Mouse (Mus musculus): ENCODE results near the gene Dph5.

GRCm38 (mm10) chr3:115863487-115863886 lies 24.1 kb upstream of the Dph5 start:
- no peak for TF ChIP-seq USF1 (IDR thresholded peaks at IDR 0.05; ENCODE audit: low read depth)
- TF ChIP-seq CTCF (IDR thresholded peaks at IDR 0.05; ENCODE audit: control insufficient read depth, insufficient read depth, insufficient read length): no peak
- TF ChIP-seq MYOG (IDR thresholded peaks at IDR 0.05; ENCODE audit: control insufficient read depth, extremely low read depth, insufficient read length): no peak
- no peak for TF ChIP-seq MAX (IDR thresholded peaks at IDR 0.05)
- no peak for TF ChIP-seq CEBPB (IDR thresholded peaks at IDR 0.05; ENCODE audit: low read depth)
- no peak for TF ChIP-seq MYOD1 (IDR thresholded peaks at IDR 0.05; ENCODE audit: control insufficient read depth, insufficient read length, low read depth)
- TF ChIP-seq FOSL1 (IDR thresholded peaks at IDR 0.05; ENCODE audit: insufficient read depth, low read length, poor library complexity, severe bottlenecking): no peak

Measured in C2C12 (cell line).